Mouse (Mus musculus) erythroblast, embryonic 14.5 days (primary cell): Measurements from ENCODE around the gene Gm45716. TPM values are rescaled to one million over a fixed set of nuclear protein-coding genes. Genes with fewer than 3 reads are reported as not detected.

ENCODE experiments used
- H3K27me3 ChIP-seq: 2 replicates; pipeline ENCODE4 v1.6.1; 2012; ENCODE audit warnings: inconsistent platforms; ENCODE audit not compliant: control insufficient read depth
- H3K36me3 ChIP-seq: 2 replicates; pipeline ENCODE4 v1.6.1; 2012; ENCODE audit warnings: mild to moderate bottlenecking, inconsistent platforms; ENCODE audit not compliant: control insufficient read depth
- H3K4me1 ChIP-seq: 2 replicates; pipeline ENCODE4 v1.6.1; 2012; ENCODE audit warnings: inconsistent platforms; ENCODE audit not compliant: control insufficient read depth
- H3K4me3 ChIP-seq: replicated peaks from 2 replicates; pipeline ENCODE3; 2012; ENCODE audit warnings: moderate library complexity, mild to moderate bottlenecking, inconsistent platforms
- H3K9me3 ChIP-seq: 2 replicates; pipeline ENCODE4 v1.6.1; 2012; ENCODE audit warnings: low read length, inconsistent platforms, mixed read lengths; ENCODE audit not compliant: control insufficient read depth
- GATA1 ChIP-seq: IDR thresholded peaks from 2 replicates; pipeline ENCODE4 v1.6.1; 2012; ENCODE audit warnings: low read length, inconsistent platforms, mixed read lengths
- TAL1 ChIP-seq: IDR thresholded peaks from 3 replicates; pipeline ENCODE4 v1.6.1; 2012; ENCODE audit warnings: low read length, inconsistent platforms, mixed read lengths
- polyA plus RNA-seq: library from polyadenylated mRNA; stranded (reverse); fragments of >175 nt; gene quantifications from 2 replicates; pipeline ENCODE4 v1.2.3, GENCODE M21; 2012

The Gm45716 gene
- polyA plus RNA-seq, 1 experiment = 0.04 TPM

- Histone ChIP-seq H3K4me3 (no peak overlapping the region), H3K36me3 (no peaks in the 10 kb centered on the region), H3K27me3 (no peaks in the 10 kb centered on the region), H3K9me3 (no peaks in the 10 kb centered on the region), H3K4me1 (no peaks in the 10 kb centered on the region)
- no peak for TF ChIP-seq GATA1
- no peak for TF ChIP-seq TAL1
These were observed 95.7 kb downstream of the Gm45716 start for GRCm38 (mm10) chr11:90283159-90283558.

GRCm38 (mm10) chr11:90283601-90284000 lies 96.1 kb downstream of the Gm45716 start:
- no peak for TF ChIP-seq TAL1
- TF ChIP-seq GATA1 = no peak
- Histone ChIP-seq H3K27me3 (no peaks in the 10 kb centered on the region), H3K9me3 (no peaks in the 10 kb centered on the region), H3K36me3 (no peaks in the 10 kb centered on the region), H3K4me1 (no peaks in the 10 kb centered on the region), H3K4me3 (no peak overlapping the region)

DNA sequence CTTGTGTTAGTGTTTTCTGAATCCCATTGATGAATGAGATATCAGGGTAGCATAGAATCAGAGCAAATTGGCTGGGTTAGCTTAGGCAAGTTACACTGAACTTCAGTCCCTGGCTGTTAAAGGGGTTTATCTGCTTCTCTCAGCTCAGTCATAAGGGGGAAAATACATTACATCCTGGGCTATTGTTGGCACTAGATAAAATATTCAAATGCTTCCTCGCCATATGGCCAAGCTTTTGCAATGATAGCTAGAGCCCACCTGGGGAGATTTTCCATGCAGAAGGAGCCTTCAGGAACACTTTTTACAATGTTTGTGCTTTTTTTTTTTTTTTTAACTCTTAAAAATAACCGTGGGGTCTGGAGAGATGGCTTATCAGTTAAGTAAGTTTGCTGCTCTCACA lies 96.6 kb downstream of the Gm45716 start:
- Histone ChIP-seq H3K9me3 (no peaks in the 10 kb centered on the region), H3K4me3 (no peak overlapping the region), H3K27me3 (no peaks in the 10 kb centered on the region), H3K4me1 (no peaks in the 10 kb centered on the region), H3K36me3 (no peaks in the 10 kb centered on the region)
- TF ChIP-seq GATA1 (no peak), TAL1 (no peak)

DNA sequence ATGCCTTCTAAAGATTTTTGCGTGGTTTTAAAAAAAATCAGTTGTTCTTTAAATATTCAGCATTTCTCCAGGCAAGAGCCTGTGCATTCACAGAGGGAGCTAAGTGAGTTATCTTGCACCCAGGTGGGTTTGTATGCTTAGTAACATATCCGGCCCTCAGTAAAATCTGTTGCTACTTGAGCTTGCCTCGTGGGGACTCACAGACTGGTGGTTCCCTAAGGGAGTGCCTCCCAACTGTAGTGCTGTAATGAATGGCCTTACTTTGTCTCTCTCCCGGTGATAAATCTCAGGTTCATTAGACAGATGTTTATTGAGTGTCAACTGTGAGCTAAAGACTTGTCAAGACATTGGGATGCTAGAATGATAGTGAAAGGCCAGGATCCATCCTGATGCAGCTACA lies 97.1 kb downstream of the Gm45716 start:
- H3K4me3 ChIP-seq = no peak overlapping the region
- H3K27me3 ChIP-seq = no peaks in the 10 kb centered on the region
- H3K4me1 ChIP-seq = no peaks in the 10 kb centered on the region
- no peaks in the 10 kb centered on the region for H3K36me3 ChIP-seq
- TF ChIP-seq TAL1 (no peak), GATA1 (no peak)
- H3K9me3 ChIP-seq = no peaks in the 10 kb centered on the region

- no peaks in the 10 kb centered on the region for H3K27me3 ChIP-seq
- no peaks in the 10 kb centered on the region for H3K9me3 ChIP-seq
- TF ChIP-seq TAL1 = no peak
- TF ChIP-seq GATA1 = no peak
- no peaks in the 10 kb centered on the region for H3K36me3 ChIP-seq
- H3K4me1 ChIP-seq = no peaks in the 10 kb centered on the region
- no peak overlapping the region for H3K4me3 ChIP-seq
These were observed 99.2 kb downstream of the Gm45716 start for GRCm38 (mm10) chr11:90286550-90287154.

DNA sequence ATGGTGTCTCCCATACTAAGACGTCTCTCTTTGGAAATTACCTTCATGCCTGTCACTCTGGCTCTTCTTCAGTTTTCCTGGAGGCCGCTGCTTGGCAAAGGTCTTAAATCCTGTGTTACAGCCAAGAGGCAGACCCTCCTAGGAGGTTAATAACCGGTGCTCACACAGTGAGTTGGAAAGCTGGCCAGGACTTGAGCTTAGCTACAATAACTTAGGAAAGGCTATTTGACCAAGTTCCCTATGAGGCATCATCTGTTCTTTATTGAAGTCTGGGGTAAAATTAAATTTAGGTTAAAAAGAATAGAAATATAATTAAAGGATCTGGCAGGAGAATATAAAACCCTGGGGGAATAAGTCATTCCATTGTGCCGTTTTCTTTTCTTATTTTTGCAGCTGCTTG lies 103.7 kb downstream of the Gm45716 start:
- no peak overlapping the region for H3K4me3 ChIP-seq
- H3K27me3 ChIP-seq = no peaks in the 10 kb centered on the region
- H3K4me1 ChIP-seq = no peaks in the 10 kb centered on the region
- H3K36me3 ChIP-seq = no peaks in the 10 kb centered on the region
- H3K9me3 ChIP-seq = no peaks in the 10 kb centered on the region
- TF ChIP-seq GATA1 (no peak), TAL1 (no peak)

DNA sequence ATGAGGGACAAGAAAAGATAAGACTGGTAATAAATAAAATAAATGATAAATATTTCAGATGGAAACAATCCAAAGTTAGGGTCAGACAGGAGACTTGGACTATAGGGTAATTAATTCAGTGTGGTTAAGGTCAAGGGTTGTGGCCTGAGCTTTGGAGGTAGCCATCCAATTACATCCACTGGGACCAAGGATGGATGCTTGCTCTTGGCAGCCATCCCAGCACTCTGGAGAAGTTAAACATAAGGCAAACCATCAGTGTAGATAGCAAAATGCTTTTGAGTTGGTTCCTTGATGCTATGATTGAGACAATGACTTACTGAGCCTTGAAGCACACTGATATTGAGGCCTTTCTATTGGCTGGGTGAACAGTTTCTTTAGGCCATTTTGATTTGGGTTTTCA lies 105.3 kb downstream of the Gm45716 start:
- H3K36me3 ChIP-seq = no peaks in the 10 kb centered on the region
- no peaks in the 10 kb centered on the region for H3K4me1 ChIP-seq
- no peak overlapping the region for H3K4me3 ChIP-seq
- H3K9me3 ChIP-seq = no peaks in the 10 kb centered on the region
- no peaks in the 10 kb centered on the region for H3K27me3 ChIP-seq
- TF ChIP-seq TAL1 = no peak
- no peak for TF ChIP-seq GATA1

- Histone ChIP-seq H3K27me3 (no peaks in the 10 kb centered on the region), H3K36me3 (no peaks in the 10 kb centered on the region), H3K4me3 (no peak overlapping the region), H3K4me1 (no peaks in the 10 kb centered on the region), H3K9me3 (no peaks in the 10 kb centered on the region)
- no peak for TF ChIP-seq TAL1
- TF ChIP-seq GATA1 = no peak
These were observed 107.1 kb downstream of the Gm45716 start for GRCm38 (mm10) chr11:90294622-90295021.

Other genes with a start within 250 kb of the Gm45716 start
- gene Pctp, start 184.8 kb upstream of the Gm45716 start, polyA plus RNA-seq = 0.01 and 0.05 TPM in 2 replicates
- gene Tmem100, start 157.3 kb upstream of the Gm45716 start, polyA plus RNA-seq = not detected in 2 replicates
- gene Mmd, start 61.8 kb downstream of the Gm45716 start, polyA plus RNA-seq = 0.04 TPM in 2 replicates
- gene Hlf, start 203.2 kb downstream of the Gm45716 start, polyA plus RNA-seq = 0.01 and 0.20 TPM in 2 replicates